Mouse (Mus musculus): ENCODE measurements at regions not wholly inside any gene's neighbourhood (a gene's known extent, or its start where the extent isn't known, plus 50 kb on each side); places are given as distances from the start of the nearest gene placed in this dataset.

GRCm38 (mm10) chr10:117461261-117461660, 81.4 kb upstream of the Cpsf6 start:
- TF ChIP-seq CTCF (IDR thresholded peaks at IDR 0.05): no peak
- H3K27me3 ChIP-seq: no peaks in the 10 kb centered on the region
- ChIA-PET CTCF (interaction anchor here (1.1 kb wide), 1 partner anchor 12 kb away, joined by 3 read pairs; no protein-coding TSS in a partner anchor), POLR2A (no interaction called here)
- in situ Hi-C loops (cut with MboI; ENCODE audit: low pct_unique_long_range_greater_than_20kb): no loop called here
- no peak for DNase-seq (ENCODE audit: low read depth, low spot score)
- no peak for ATAC-seq

- POLR2A ChIA-PET: no interaction called here
These were observed 80.5 kb upstream of the Cpsf6 start for GRCm38 (mm10) chr10:117460366-117460730.

DNA sequence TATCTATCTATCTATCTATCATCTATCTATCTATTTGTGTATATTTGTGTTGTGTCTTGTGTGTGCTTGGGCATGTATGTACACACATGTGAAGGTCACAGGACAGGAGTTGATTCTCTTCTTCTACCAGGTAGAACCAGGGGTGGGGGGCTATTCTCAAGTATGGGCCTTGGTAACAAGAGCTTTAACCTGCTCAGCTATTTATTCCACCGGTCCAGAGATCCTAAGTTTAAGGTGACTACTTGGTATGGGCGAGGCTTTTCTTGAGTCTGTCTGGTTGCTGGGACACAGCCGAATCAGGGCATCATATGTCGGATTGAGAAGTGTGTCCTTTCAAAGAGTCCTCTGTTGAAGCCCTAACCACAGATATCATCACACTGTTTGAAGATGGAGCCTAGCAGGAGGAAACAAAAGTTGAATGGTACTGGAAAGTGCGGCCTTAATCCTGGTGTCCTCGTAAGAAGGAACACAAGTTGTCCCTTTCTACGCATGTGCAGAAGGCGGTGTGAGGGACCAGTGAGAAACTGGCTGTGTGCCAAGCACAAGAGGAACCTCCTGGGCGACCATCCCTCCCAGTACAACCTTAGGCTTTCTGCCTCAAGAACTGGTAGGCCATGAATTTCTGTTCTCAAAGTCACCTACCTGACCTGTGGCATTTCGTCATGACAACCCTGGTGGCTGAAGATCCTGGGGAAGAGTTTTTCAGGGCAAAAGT, 80.0 kb upstream of the Cpsf6 start:
- ATAC-seq (no peak), DNase-seq (ENCODE audit: low read depth, low spot score) (no peak)
- ChIA-PET CTCF (no interaction called here), POLR2A (no interaction called here)
- in situ Hi-C loops (cut with MboI; ENCODE audit: low pct_unique_long_range_greater_than_20kb): loop anchor here (5.0 kb wide), 1 partner anchor 217 kb away; no protein-coding TSS in a partner anchor
- TF ChIP-seq CTCF (IDR thresholded peaks at IDR 0.05): no peak
- H3K27me3 ChIP-seq: no peaks in the 10 kb centered on the region

More at GRCm38 (mm10) chr10:117460366-117460730, 80.5 kb upstream of the Cpsf6 start:
- in situ Hi-C loops (cut with MboI; ENCODE audit: low pct_unique_long_range_greater_than_20kb): no loop called here
- TF ChIP-seq CTCF (IDR thresholded peaks at IDR 0.05): no peak
- no peak for DNase-seq (ENCODE audit: low read depth, low spot score)
- H3K27me3 ChIP-seq: no peaks in the 10 kb centered on the region
- CTCF ChIA-PET: no interaction called here
- no peak for ATAC-seq

GRCm38 (mm10) chr10:117459041-117459475, 79.2 kb upstream of the Cpsf6 start:
- no peaks in the 10 kb centered on the region for H3K27me3 ChIP-seq
- DNase-seq (ENCODE audit: low read depth, low spot score): no peak
- ATAC-seq: no peak
- in situ Hi-C loops (cut with MboI; ENCODE audit: low pct_unique_long_range_greater_than_20kb): loop anchor here (5.0 kb wide), 1 partner anchor 218 kb away; no protein-coding TSS in a partner anchor
- ChIA-PET POLR2A (no interaction called here), CTCF (no interaction called here)
- no peak for TF ChIP-seq CTCF (IDR thresholded peaks at IDR 0.05)

GRCm38 (mm10) chr10:117458271-117459040, 78.6 kb upstream of the Cpsf6 start:
- ATAC-seq: no peak
- CTCF ChIA-PET: no interaction called here

DNA sequence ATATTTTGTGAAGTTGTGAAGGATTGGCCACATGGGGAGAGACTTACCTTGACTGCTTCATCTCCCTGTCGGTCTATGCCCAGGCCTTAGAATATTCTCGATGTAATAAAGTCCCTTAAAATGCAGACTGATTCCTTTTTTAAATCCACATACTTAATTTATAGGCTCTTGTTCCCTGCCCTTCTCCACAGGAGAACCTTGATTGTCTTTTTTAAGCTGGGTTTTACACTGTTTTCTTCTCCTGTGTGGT, 77.8 kb upstream of the Cpsf6 start:
- no peaks in the 10 kb centered on the region for H3K27me3 ChIP-seq
- DNase-seq (ENCODE audit: low read depth, low spot score) (no peak), ATAC-seq (no peak)
- TF ChIP-seq CTCF (IDR thresholded peaks at IDR 0.05): no peak
- POLR2A ChIA-PET: no interaction called here
- in situ Hi-C loops (cut with MboI; ENCODE audit: low pct_unique_long_range_greater_than_20kb): loop anchor here (5.0 kb wide), 1 partner anchor 220 kb away; no protein-coding TSS in a partner anchor
- CTCF ChIA-PET: no interaction called here

More at GRCm38 (mm10) chr10:117458271-117459040, 78.6 kb upstream of the Cpsf6 start:
- TF ChIP-seq CTCF (IDR thresholded peaks at IDR 0.05): no peak
- POLR2A ChIA-PET: no interaction called here
- no peak for DNase-seq (ENCODE audit: low read depth, low spot score)
- H3K27me3 ChIP-seq: no peaks in the 10 kb centered on the region
- in situ Hi-C loops (cut with MboI; ENCODE audit: low pct_unique_long_range_greater_than_20kb): loop anchor here (5.0 kb wide), 1 partner anchor 219 kb away; no protein-coding TSS in a partner anchor

DNA sequence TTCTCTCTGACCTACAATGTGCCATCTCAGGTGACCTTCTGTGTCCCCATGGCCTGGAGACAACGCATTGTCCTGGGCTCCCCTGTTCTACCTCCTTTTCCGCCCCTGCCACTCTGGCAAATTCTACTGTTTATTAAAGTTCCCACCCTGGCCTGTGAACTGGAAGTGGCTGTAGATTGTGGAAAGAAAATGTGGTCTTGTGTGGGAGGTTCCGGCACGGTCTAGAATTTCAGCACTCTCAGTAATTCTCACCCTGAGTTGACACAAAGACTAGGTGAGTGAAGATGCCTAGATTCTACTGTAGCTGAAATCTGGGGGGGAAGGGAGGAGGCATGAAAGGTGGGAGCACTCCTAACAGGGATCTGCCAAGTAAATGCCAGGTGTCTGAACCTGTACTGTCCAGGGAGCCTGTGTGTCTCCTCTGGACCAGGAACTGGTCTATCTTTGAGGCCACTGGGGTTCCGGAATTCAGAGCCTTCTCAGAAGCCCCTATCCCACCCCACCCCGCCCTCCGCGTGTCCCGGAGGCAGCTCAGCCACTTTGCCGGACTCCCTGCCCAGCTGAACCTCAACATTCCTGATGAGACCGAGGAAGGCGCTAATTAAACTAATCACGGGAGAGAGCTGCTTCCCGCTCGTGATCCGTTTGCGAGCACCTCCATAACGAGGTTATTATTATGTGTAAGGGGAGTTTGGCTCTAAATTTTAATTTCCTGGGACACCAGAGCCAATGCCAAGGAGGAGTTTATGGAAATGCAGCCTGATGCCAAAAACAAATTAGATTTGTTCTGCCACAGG, 77.3 kb upstream of the Cpsf6 start:
- no peaks in the 10 kb centered on the region for H3K27me3 ChIP-seq
- in situ Hi-C loops (cut with MboI; ENCODE audit: low pct_unique_long_range_greater_than_20kb): loop anchor here (5.0 kb wide), 1 partner anchor 220 kb away; no protein-coding TSS in a partner anchor
- ChIA-PET POLR2A (no interaction called here), CTCF (interaction anchor here (0.9 kb wide), 1 partner anchor 229 kb away, joined by 3 read pairs; no protein-coding TSS in a partner anchor)
- TF ChIP-seq CTCF (IDR thresholded peaks at IDR 0.05): no peak
- no peak for ATAC-seq
- DNase-seq (ENCODE audit: low read depth, low spot score): no peak

DNA sequence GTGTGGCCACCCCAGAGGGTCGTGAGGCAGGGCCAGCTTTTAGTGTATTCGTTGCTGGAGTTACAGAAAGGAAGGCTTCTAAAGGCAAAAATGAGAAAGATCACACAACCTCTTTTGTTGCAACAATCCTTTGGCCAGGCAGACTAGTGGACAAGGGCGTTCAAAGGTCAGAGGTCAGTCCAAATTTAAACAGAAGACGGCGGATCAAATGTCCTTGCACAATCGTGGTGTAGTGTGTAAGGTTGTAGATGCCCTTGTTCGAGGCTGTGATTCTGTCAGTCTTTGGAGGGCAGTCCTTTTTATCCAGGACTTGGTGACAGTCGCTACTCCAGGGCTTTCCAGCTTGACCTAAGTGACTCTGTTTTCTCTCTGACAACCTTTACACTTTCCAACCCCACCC, 76.6 kb upstream of the Cpsf6 start:
- in situ Hi-C loops (cut with MboI; ENCODE audit: low pct_unique_long_range_greater_than_20kb): loop anchor here (5.0 kb wide), 1 partner anchor 221 kb away; no protein-coding TSS in a partner anchor
- no peaks in the 10 kb centered on the region for H3K27me3 ChIP-seq
- CTCF ChIA-PET: interaction anchor here (0.9 kb wide), 1 partner anchor 230 kb away, joined by 3 read pairs; no protein-coding TSS in a partner anchor
- ATAC-seq (no peak), DNase-seq (ENCODE audit: low read depth, low spot score) (no peak)
- POLR2A ChIA-PET: no interaction called here
- TF ChIP-seq CTCF (IDR thresholded peaks at IDR 0.05): no peak

GRCm38 (mm10) chr10:117455595-117456302, 75.9 kb upstream of the Cpsf6 start:
- in situ Hi-C loops (cut with MboI; ENCODE audit: low pct_unique_long_range_greater_than_20kb): loop anchor here (5.0 kb wide), 1 partner anchor 222 kb away; no protein-coding TSS in a partner anchor
- peak; percentile 65 for ATAC-seq

More at GRCm38 (mm10) chr10:117455595-117456302, 75.9 kb upstream of the Cpsf6 start:
- DNase-seq (ENCODE audit: low read depth, low spot score): no peak
- ChIA-PET CTCF (interaction anchor here (0.9 to 1.8 kb wide), 3 partner anchors 27 to 230 kb away, joined by 3 to 5 read pairs (median 3); no protein-coding TSS in a partner anchor), POLR2A (no interaction called here)
- no peaks in the 10 kb centered on the region for H3K27me3 ChIP-seq
- peak; percentile 82 for TF ChIP-seq CTCF (IDR thresholded peaks at IDR 0.05)
